Mouse (Mus musculus) midbrain, embryonic 14.5 days (tissue): Measurements from ENCODE around the gene Peli2. TPM values are rescaled to one million over a fixed set of nuclear protein-coding genes. Genes with fewer than 3 reads are reported as not detected.
"Not testable (repeated sequence)": the region's sequence is repeated elsewhere in the genome, so short reads cannot be mapped to it uniquely, and the experiment has no call there.

Experiments
- ATAC-seq: fragments of 200-750 bp; cut with Nextera tagmentation; 2 replicates; pipeline ENCODE4 v1.8.0; 2017; ENCODE audit warnings: moderate number of reproducible peaks, moderate library complexity; ENCODE audit not compliant: low FRiP score, low TSS enrichment
- DNase-seq: peaks from one replicate; pipeline ENCODE4 v3.0.0-alpha.2; 2015
- H3K27ac ChIP-seq: fragments of 300-500 bp; sonication (generic); replicated peaks from 2 replicates; pipeline ENCODE4 v1.5.1; 2014; ENCODE audit warnings: mild to moderate bottlenecking, low read depth, low read length, moderate library complexity
- H3K27me3 ChIP-seq: fragments of 300-500 bp; sonication (generic); 2 replicates; pipeline ENCODE4 v1.6.1; 2014; ENCODE audit warnings: low read length, control low read depth, mixed read lengths; ENCODE audit not compliant: control insufficient read depth, insufficient read depth
- H3K36me3 ChIP-seq: fragments of 300-500 bp; sonication (generic); 2 replicates; pipeline ENCODE4 v1.6.1; 2014; ENCODE audit warnings: low read length, control low read depth; ENCODE audit not compliant: control insufficient read depth, insufficient read depth
- H3K4me1 ChIP-seq: fragments of 300-500 bp; sonication (generic); 2 replicates; pipeline ENCODE4 v1.6.1; 2014; ENCODE audit warnings: mild to moderate bottlenecking, antibody characterized with exemption, low read length, control low read depth; ENCODE audit not compliant: control insufficient read depth, insufficient read depth
- H3K4me2 ChIP-seq: fragments of 300-500 bp; sonication (generic); 2 replicates; pipeline ENCODE4 v1.6.1; 2014; ENCODE audit warnings: mild to moderate bottlenecking, low read length, moderate library complexity
- H3K4me3 ChIP-seq: fragments of 300-500 bp; sonication (generic); replicated peaks from 2 replicates; pipeline ENCODE4 v1.5.1; 2014; ENCODE audit warnings: low read depth, low read length
- H3K9ac ChIP-seq: fragments of 300-500 bp; sonication (generic); replicated peaks from 2 replicates; pipeline ENCODE4 v1.6.1; 2014; ENCODE audit warnings: mild to moderate bottlenecking, low read length, moderate library complexity
- H3K9me3 ChIP-seq: fragments of 300-500 bp; sonication (generic); 2 replicates; pipeline ENCODE4 v1.6.1; 2016; ENCODE audit warnings: low read length, control low read depth, mixed read lengths; ENCODE audit not compliant: control insufficient read depth
- WGBS: fragments of 180-500 bp; shearing (Covaris S2); extraction: QIAGEN DNeasy Blood & Tissue Kit; methylation state at CpG from one replicate; pipeline ENCODE4 v1.1.7; 2014; 5-methylcytosine and 5-hydroxymethylcytosine counted together
- polyA plus RNA-seq: library from polyadenylated mRNA; unstranded; fragments of >200 nt; fragmentation: Nextera tagmentation; extraction: Ambion mirVana; gene quantifications from 2 replicates; pipeline ENCODE4 v1.2.1, GENCODE M21; 2014

Peli2 gene
- 6.6 and 8.6 TPM in 2 replicates for polyA plus RNA-seq

DNA sequence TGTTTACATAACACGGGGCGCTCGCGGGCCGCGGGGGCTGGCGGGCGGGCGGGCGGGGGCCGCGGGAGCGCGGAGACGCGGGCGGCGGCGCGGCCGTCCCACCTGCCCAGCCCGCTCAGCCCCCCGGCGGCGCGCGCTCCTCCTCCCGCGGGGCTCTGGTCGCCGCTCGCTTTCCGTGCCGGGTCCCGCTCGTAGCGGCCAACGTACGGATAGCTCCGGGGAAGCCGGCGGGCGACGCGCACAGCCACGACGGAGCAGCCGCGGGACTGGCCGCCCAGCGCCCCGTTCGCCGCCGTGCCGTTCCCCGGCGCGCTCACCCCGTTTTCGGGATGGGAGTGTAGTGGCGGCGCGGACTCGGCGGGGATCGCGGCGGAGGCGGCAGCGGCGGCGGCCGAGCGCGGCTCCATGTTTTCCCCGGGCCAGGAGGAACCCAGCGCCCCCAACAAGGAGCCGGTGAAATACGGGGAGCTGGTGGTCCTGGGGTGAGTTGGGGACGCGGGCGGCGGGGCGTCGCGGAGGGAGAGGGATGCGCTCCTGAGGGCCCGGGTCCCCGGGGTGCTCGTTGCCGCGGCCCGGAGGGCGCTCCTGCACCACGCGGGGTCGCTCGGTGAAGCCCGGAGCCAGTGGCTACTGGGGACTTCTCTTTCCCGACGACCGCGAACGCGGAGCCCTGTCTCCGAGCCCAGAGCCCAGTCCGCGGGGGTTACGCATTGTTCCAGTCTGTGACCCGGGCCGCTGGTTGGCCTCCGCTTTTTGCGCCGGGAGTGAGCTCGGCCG is at the start of gene Peli2:
TSS of gene Peli2 (plus strand) at position 72 of the 777 bp plus-strand sequence.
- WGBS, result under 1% methylated on average over 94 of the region's 117 CpGs
- H3K4me1 ChIP-seq, result peaks cover 44% of the 10 kb centered on the region
- H3K4me2 ChIP-seq, result peak within 1 kb of the TSS; percentile 84
- H3K36me3 ChIP-seq, result no peaks in the 10 kb centered on the region
- peak within 1 kb of the TSS; percentile 81 for H3K4me3 ChIP-seq
- no peaks in the 10 kb centered on the region for H3K27me3 ChIP-seq
- no peaks in the 10 kb centered on the region for H3K9me3 ChIP-seq
- H3K27ac ChIP-seq, result peak within 1 kb of the TSS; percentile 86
- ATAC-seq (peak; percentile 78), DNase-seq (peak; percentile 86)
- H3K9ac ChIP-seq, result peak within 1 kb of the TSS; percentile 84

DNA sequence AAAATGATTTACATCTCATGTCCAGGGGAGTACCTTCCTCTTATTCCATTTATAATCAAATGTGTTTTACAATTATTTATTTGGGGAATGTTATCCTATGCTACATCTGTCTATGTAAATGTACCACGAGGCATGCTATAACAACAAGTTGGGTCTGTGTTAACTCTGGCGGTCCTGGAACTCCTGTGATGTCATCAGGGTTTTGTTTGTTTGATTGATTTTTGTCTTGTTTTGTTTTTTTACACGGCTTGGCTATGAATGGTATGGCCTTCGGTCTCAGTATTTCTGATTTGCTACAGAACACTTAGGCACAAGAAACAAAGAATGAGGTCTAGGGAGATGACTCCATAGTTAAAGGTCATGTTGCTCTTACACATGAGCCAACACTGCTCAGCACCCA is 48.5 kb upstream of the Peli2 start:
- WGBS, result 81% methylated on average over 4 of the region's 4 CpGs

DNA sequence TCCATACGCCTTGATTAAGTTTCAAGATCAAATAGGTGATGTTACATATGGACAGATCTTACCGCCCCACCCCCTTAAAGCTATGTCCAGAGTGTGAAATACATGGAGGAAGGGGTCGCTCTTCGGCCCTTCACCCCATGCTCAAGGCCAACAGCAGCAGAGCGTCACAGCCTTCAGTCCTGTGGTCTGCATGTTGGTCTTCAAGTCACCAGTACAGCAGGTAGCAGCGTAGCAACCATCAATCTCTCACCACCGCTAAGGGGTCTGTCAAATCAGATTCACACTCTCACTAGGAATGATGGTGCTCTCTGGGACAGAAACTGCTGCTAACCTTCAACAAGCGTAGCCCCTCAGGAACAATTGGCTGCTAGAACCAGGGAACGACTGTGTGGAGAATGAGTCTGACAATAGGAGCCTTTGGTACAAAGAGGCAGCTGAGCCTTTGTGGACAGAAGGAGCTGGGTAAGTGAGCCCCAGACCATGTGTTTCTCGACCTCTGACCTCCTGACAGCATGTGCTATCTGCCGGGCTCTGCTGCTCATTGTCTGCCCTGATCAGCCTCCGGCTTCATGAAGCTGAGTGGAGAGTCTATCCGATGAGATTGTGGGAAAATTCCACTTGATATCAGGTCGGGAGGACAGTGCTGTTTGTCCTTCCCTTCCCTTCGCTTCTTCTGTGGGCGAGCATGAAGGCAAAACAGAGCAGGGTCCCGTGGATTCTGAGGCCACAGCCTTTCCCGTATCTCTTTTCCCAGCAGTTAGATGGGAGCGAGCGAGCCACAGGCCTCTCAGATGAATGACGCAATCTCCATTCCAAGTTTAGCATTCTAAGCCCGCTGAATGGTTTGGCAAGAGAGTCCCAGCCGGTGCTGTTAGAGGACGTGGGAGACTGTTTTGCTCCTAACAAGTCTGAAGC is 47.1 kb upstream of the Peli2 start:
- H3K27ac ChIP-seq, result no peak overlapping the region
- peak overlapping the region; percentile 8; the same call in 1 of the 2 replicates for H3K4me2 ChIP-seq
- WGBS, result 23% methylated on average over 24 of the region's 24 CpGs
- H3K4me3 ChIP-seq, result no peak overlapping the region
- peaks cover 5% of the 10 kb centered on the region; the same call in 1 of the 2 replicates for H3K4me1 ChIP-seq
- H3K9me3 ChIP-seq, result no peaks in the 10 kb centered on the region
- ATAC-seq, result no peak
- no peaks in the 10 kb centered on the region for H3K36me3 ChIP-seq
- no peaks in the 10 kb centered on the region for H3K27me3 ChIP-seq
- H3K9ac ChIP-seq, result no peak overlapping the region
- peak; percentile 58 for DNase-seq

More for the DNA sequence above, 48.5 kb upstream of the Peli2 start:
- no peaks in the 10 kb centered on the region for H3K27me3 ChIP-seq
- H3K9me3 ChIP-seq, result no peaks in the 10 kb centered on the region
- ATAC-seq (no peak), DNase-seq (no peak)
- H3K36me3 ChIP-seq, result no peaks in the 10 kb centered on the region
- H3K27ac ChIP-seq, result no peak overlapping the region
- H3K4me1 ChIP-seq, result peaks cover 5% of the 10 kb centered on the region; the same call in 1 of the 2 replicates
- no peak overlapping the region for H3K4me2 ChIP-seq
- no peak overlapping the region for H3K4me3 ChIP-seq
- H3K9ac ChIP-seq, result no peak overlapping the region

DNA sequence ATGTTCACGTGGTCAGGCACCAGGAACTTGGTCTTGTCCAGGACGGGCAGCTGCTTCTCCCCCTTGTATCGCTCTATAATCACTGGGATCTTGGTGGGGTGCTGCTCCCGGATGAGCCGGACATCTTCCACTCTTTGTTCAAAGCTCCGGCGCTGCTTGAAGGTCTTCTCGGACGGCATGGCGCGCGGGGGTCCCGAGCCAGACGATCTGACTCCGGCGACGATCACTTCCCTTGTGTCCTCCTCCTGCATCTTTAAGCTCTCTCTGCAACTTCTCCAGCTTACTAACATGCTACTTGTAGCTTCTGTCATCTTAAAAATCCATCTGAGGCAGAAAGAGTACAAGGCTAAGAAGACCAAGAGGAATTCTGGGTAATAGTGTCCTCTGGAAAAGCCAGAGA is 41.0 kb upstream of the Peli2 start:
- H3K36me3 ChIP-seq, H3K4me2 ChIP-seq, ATAC-seq, H3K4me1 ChIP-seq, H3K27me3 ChIP-seq, DNase-seq, H3K27ac ChIP-seq, H3K9ac ChIP-seq, H3K4me3 ChIP-seq, H3K9me3 ChIP-seq: not testable (repeated sequence)
- WGBS, result 94% methylated on average over 17 of the region's 17 CpGs

DNA sequence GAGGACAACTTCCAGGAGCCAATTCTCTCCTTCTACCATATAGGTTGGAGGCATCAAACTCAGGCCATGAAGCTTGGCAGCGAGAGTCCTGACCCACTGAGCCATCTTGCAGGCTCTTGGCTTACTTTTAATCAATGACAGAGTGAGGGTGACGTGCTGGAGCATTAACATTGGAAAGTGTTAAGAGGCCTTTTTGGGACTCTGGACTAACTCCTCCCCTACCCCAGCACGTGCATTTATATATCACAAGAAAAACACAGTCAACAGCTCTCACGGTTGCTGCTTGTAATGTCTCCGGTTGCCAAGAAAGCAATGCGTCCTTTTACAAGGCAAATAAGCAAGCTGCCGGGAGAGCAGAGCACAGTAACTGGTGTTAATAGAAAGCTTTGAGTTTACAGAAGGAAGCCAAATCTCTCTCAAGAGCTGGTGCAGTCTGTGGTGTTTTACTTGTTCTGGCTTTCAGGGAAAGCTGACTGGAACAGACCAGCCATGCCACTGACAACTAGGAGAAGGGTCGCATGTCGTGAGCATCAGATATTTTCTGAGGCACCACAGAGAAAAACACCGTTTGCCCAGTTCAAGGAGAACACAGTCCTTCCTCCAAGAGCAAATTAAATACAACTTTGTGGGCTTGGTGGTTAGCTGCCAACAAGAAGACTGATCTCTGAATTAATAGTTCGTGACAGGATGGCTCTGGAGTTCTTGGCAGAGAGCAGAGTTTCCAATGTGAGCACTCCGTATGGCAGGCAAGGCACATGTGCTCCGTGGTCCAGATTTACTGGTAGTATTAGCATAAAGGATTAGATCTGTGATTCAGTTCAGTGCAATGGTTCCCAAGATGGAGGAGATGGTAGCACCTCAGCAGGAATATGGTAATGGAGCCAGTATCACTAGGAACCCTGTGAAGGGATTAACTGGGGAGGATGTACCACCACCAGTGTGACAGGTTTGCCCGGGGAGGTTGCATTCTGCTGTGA is 36.5 kb upstream of the Peli2 start:
- Histone ChIP-seq H3K9ac (no peak overlapping the region), H3K27ac (0 out of 2 replicates have a peak overlapping the region, but pooled peaks have one; percentile 22), H3K4me3 (no peak overlapping the region), H3K9me3 (no peaks in the 10 kb centered on the region), H3K4me1 (peaks cover 8% of the 10 kb centered on the region), H3K36me3 (no peaks in the 10 kb centered on the region), H3K4me2 (peak overlapping the region; percentile 17; the same call in 1 of the 2 replicates), H3K27me3 (no peaks in the 10 kb centered on the region)
- DNase-seq (peak; percentile 52), ATAC-seq (no peak)
- WGBS, result 36% methylated on average over 14 of the region's 14 CpGs

DNA sequence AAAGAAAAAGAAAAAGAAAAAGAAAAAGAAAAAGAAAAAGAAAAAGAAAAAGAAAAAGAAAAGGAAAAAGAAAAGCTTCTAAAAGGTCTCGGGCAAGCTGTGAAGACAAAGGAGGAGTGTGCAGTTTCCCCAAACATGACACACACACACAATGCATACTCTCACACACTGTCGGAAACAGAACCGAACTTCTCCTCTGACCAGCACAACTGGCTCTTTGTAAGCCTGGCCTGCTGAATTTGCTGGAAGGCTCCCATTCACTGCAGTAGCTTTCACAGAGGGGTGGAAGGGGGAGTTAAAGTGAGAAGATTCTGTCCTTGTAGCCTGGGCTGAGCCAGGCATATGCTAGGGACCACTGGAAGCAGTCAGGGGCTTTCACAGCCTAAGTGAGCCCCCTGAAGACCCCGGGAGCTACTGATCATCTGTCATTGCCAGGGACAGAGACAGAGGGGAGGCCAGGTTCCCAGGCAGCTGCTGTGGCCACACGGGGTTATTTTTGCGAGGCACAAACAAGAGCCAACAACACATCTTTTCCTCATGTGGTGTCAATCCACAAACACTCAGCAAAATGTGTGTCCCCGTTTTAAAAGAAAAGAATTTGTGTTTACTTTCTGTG is 33.8 kb upstream of the Peli2 start:
- H3K9ac ChIP-seq, result no peak overlapping the region
- ATAC-seq (no peak), DNase-seq (peak; percentile 7)
- H3K27me3 ChIP-seq, result no peaks in the 10 kb centered on the region
- no peaks in the 10 kb centered on the region for H3K9me3 ChIP-seq
- WGBS, result 62% methylated on average over 7 of the region's 7 CpGs
- no peaks in the 10 kb centered on the region for H3K36me3 ChIP-seq
- H3K4me2 ChIP-seq, result no peak overlapping the region
- no peak overlapping the region for H3K4me3 ChIP-seq
- no peak overlapping the region for H3K27ac ChIP-seq
- H3K4me1 ChIP-seq, result peaks cover 8% of the 10 kb centered on the region

DNA sequence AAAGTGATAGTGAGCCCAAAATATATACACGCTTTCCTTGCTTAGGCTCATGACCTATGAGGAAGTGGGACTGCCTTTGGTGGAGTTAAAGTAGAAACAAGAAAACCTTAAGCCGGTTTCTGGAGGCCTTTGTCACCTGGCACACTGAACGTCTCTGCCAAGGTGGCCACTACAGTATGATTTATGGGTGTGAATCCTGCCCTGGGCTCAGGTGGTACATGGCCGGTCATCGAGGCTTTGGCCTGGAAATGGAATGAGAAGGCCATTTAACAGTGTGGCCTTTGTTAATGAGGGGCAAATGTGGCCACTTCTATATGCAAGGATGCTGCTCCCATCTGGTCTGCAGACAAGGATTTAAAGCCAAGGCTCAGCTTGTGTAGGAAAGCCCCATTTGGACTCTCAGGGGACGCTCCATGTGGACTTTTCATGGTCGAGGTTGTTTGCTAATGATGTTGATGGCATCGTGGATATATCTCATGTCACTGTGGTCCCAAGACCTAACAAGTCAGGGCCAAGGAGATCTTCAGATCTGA is 33.3 kb upstream of the Peli2 start:
- H3K9ac ChIP-seq, result no peak overlapping the region
- H3K9me3 ChIP-seq, result no peaks in the 10 kb centered on the region
- ATAC-seq (no peak), DNase-seq (no peak)
- no peak overlapping the region for H3K4me2 ChIP-seq
- peaks cover 8% of the 10 kb centered on the region for H3K4me1 ChIP-seq
- no peak overlapping the region for H3K4me3 ChIP-seq
- H3K27me3 ChIP-seq, result no peaks in the 10 kb centered on the region
- WGBS, result 72% methylated on average over 8 of the region's 8 CpGs
- H3K36me3 ChIP-seq, result no peaks in the 10 kb centered on the region
- H3K27ac ChIP-seq, result no peak overlapping the region
